Mouse (Mus musculus) E14TG2a.4 (cell line): Measurements from ENCODE around the gene Slc6a6.

Source experiments
- CTCF ChIP-seq: conservative IDR thresholded peaks from 2 replicates; pipeline ENCODE4 v1.5.1; 2014; ENCODE audit warnings: low read length
- POU5F1 ChIP-seq: IDR thresholded peaks from 2 replicates; pipeline ENCODE4 v1.6.1; 2014; ENCODE audit warnings: low read length, borderline replicate concordance

GRCm38 (mm10) chr6:91804177-91804576, 120.3 kb downstream of the Slc6a6 start:
- TF ChIP-seq CTCF: no peak
- TF ChIP-seq POU5F1: no peak
